Mouse (Mus musculus) forebrain, embryonic 16.5 days (tissue): Measurements from ENCODE around the gene Scyl1. TPM values are rescaled to one million over a fixed set of nuclear protein-coding genes. Genes with fewer than 3 reads are reported as not detected.

Source experiments
- ATAC-seq: fragments of 200-750 bp; cut with Nextera tagmentation; 2 replicates; pipeline ENCODE4 v1.8.0; 2017; ENCODE audit warnings: mild to moderate bottlenecking, moderate library complexity
- H3K27ac ChIP-seq: fragments of 300-500 bp; sonication (generic); 2 replicates; pipeline ENCODE4 v1.5.1; 2014; ENCODE audit warnings: low read length, control low read depth
- H3K27me3 ChIP-seq: fragments of 300-500 bp; sonication (generic); replicated peaks from 2 replicates; pipeline ENCODE4 v1.6.1; 2014; ENCODE audit warnings: low read length; ENCODE audit not compliant: control insufficient read depth, insufficient read depth
- H3K36me3 ChIP-seq: fragments of 300-500 bp; sonication (generic); 2 replicates; pipeline ENCODE4 v1.6.1; 2014; ENCODE audit not compliant: control insufficient read depth, insufficient read depth
- H3K4me1 ChIP-seq: fragments of 300-500 bp; sonication (generic); replicated peaks from 2 replicates; pipeline ENCODE4 v1.6.1; 2014; ENCODE audit warnings: low read length; ENCODE audit not compliant: control insufficient read depth, insufficient read depth
- H3K4me2 ChIP-seq: fragments of 300-500 bp; sonication (generic); 2 replicates; pipeline ENCODE4 v1.6.1; 2014; ENCODE audit warnings: mild to moderate bottlenecking, low read length, control low read depth
- H3K4me3 ChIP-seq: fragments of 300-500 bp; sonication (generic); replicated peaks from 2 replicates; pipeline ENCODE4 v1.5.1; 2014; ENCODE audit warnings: mild to moderate bottlenecking, low read length, control low read depth
- H3K9ac ChIP-seq: fragments of 300-500 bp; sonication (generic); replicated peaks from 2 replicates; pipeline ENCODE4 v1.6.1; 2014; ENCODE audit warnings: low read depth, low read length, control low read depth
- H3K9me3 ChIP-seq: fragments of 300-500 bp; sonication (generic); 2 replicates; pipeline ENCODE4 v1.6.1; 2016; ENCODE audit warnings: low read length; ENCODE audit not compliant: control insufficient read depth
- WGBS: fragments of 180-500 bp; shearing (Covaris S2); extraction: QIAGEN DNeasy Blood & Tissue Kit; methylation state at CpG from one replicate; pipeline ENCODE4 v1.1.7; 2014; 5-methylcytosine and 5-hydroxymethylcytosine counted together
- polyA plus RNA-seq: library from polyadenylated mRNA; unstranded; fragments of >200 nt; fragmentation: Nextera tagmentation; extraction: Ambion mirVana; gene quantifications from 2 replicates; pipeline ENCODE4 v1.2.1, GENCODE M21; 2015

The Scyl1 gene
- polyA plus RNA-seq, 1 experiment from 2014 or later = 79.4 TPM

- Histone ChIP-seq H3K4me3 (0 out of 2 replicates have a peak overlapping the region, but pooled peaks have one; percentile 55), H3K9ac (peak overlapping the region; percentile 69), H3K27me3 (no peaks in the 10 kb centered on the region), H3K36me3 (no peaks in the 10 kb centered on the region), H3K4me1 (peaks cover 26% of the 10 kb centered on the region), H3K9me3 (no peaks in the 10 kb centered on the region), H3K4me2 (peak overlapping the region; percentile 96), H3K27ac (peak overlapping the region; percentile 100)
- no peak for ATAC-seq
- WGBS = 35% methylated on average over 8 of the region's 8 CpGs
Observed at GRCm38 (mm10) chr19:5804371-5804899, 33.2 kb upstream of the Scyl1 start.

GRCm38 (mm10) chr19:5803881-5804279 lies 32.7 kb upstream of the Scyl1 start:
- under 1% methylated on average over 16 of the region's 16 CpGs for WGBS
- H3K4me2 ChIP-seq = peak overlapping the region; percentile 96
- peak overlapping the region; percentile 100 for H3K27ac ChIP-seq
- no peaks in the 10 kb centered on the region for H3K9me3 ChIP-seq
- ATAC-seq = peak; percentile 22
- H3K4me1 ChIP-seq = peaks cover 24% of the 10 kb centered on the region
- no peaks in the 10 kb centered on the region for H3K27me3 ChIP-seq
- H3K36me3 ChIP-seq = no peaks in the 10 kb centered on the region
- H3K4me3 ChIP-seq = peak overlapping the region; percentile 55
- peak overlapping the region; percentile 69 for H3K9ac ChIP-seq

DNA sequence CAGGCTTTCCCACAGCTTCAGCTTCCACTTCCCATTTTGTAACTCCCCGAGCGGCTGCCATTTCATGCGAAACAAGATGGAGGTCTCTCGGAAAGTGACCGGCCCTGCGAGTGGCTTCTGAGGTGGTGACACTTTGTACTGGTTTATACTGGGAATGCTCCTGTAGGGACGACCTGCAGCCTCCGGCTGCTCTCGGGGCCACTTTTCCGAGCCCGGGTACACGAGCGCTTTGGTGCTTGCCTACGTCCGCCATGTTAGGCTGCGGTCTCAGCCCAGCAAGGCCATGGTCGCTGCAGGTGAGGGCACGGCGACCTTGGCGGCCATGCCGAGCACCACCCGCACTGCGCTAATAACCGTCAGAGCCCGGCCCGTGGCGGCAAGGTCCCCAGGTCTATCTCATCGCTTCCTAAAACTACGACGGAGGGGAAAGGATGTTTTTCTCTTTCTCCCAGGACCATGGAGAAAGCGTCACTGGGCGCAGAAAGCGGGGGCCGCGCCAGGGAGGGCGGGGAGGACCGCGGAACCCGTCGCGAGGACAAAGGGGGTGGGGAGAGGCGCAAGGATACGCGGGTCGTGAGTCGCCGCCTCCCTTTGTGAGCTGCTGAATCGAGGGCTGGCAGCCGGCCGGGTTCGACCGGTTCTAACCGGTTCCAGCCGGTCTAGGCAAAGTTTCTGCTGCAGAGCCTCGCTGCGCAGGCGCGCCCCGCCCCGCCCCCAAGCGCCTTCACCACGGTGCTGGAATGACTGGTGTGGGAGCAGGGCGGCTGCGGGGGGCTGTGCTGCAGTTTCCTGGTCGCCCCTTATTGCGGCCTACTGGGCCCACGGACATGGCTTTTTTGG lies 32.0 kb upstream of the Scyl1 start:
- no peaks in the 10 kb centered on the region for H3K9me3 ChIP-seq
- WGBS = under 1% methylated on average over 66 of the region's 67 CpGs
- H3K27me3 ChIP-seq = no peaks in the 10 kb centered on the region
- peak overlapping the region; percentile 100 for H3K27ac ChIP-seq
- peaks cover 24% of the 10 kb centered on the region for H3K4me1 ChIP-seq
- H3K4me2 ChIP-seq = peak overlapping the region; percentile 96
- H3K36me3 ChIP-seq = peaks cover 2% of the 10 kb centered on the region; the same call in 1 of the 2 replicates
- ATAC-seq = peak; percentile 97
- peak overlapping the region; percentile 55 for H3K4me3 ChIP-seq
- H3K9ac ChIP-seq = peak overlapping the region; percentile 93

GRCm38 (mm10) chr19:5802787-5803040 lies 31.5 kb upstream of the Scyl1 start:
- Histone ChIP-seq H3K27me3 (no peaks in the 10 kb centered on the region), H3K36me3 (peaks cover 4% of the 10 kb centered on the region; the same call in 1 of the 2 replicates), H3K9me3 (no peaks in the 10 kb centered on the region), H3K4me3 (peak overlapping the region; percentile 55), H3K9ac (peak overlapping the region; percentile 93), H3K27ac (peak overlapping the region; percentile 100), H3K4me2 (peak overlapping the region; percentile 96), H3K4me1 (peaks cover 28% of the 10 kb centered on the region)
- no peak for ATAC-seq
- 2% methylated on average over 4 of the region's 4 CpGs for WGBS

DNA sequence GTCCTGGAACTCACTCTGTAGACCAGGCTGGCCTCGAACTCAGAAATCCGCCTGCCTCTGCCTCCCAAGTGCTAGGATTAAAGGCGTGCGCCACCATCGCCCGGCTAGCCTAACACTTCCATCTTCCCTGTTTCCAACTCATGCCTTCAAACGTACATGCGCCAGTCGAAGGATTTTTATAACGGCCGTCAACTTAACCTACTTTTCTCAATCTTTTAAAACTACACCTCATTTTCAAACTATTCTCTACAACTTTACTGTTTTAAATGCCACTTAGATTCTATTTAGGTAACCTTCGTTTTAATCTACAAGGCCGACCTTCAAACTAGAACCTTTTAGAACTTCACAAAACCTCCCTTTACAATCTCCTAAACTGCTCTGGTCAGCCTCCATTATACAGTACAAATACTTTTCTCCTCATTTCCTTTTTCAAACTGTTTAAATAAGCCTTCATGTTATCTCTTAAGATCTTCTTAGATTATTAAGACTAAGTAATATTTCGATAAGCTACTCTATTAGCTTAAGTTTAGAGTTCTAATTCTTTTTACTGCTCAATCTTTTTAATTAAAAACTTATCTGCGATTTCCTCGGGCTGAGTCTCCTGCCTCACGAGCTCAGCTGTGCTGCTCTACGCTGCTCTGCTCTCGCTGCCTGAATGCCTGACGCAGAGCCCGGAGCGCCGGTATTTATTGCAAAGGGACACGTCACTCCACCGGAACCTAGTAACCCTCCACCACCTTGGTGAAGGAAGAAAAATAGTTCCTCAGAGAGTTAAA lies 31.0 kb upstream of the Scyl1 start:
- ATAC-seq = peak; percentile 39; the same call in 1 of the 2 replicates
- under 1% methylated on average over 25 of the region's 25 CpGs for WGBS
- peak overlapping the region; percentile 55 for H3K4me3 ChIP-seq
- peaks cover 4% of the 10 kb centered on the region; the same call in 1 of the 2 replicates for H3K36me3 ChIP-seq
- H3K9me3 ChIP-seq = no peaks in the 10 kb centered on the region
- H3K4me1 ChIP-seq = peaks cover 32% of the 10 kb centered on the region
- peak overlapping the region; percentile 100 for H3K4me2 ChIP-seq
- no peaks in the 10 kb centered on the region for H3K27me3 ChIP-seq
- H3K9ac ChIP-seq = peak overlapping the region; percentile 93
- H3K27ac ChIP-seq = peak overlapping the region; percentile 100

DNA sequence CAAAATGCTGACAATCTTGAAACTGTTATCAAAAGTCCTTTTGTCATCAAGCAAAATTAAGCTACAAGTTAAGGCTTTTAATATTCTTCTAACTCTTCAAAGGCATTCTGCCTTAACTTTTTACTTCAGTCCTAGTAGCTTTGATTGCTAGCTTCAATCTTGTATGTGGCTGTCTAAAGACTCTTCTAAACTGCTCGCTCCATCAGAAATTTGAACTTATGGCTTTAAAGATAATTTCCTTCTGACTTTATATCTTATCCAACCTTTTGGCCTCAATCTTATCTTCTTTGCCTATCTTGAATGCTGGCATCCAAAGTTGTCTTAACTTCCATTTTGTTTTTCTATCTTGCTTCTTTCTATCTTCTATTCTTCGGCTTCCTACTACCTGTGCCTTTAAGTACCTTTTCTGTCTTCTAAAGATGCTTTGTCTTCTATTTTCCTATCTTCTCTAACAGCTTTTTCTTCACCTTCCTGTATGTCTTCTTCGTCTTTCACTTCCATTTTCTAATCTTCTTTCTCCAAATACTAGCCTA lies 30.3 kb upstream of the Scyl1 start:
- peak overlapping the region; percentile 81 for H3K27ac ChIP-seq
- H3K9ac ChIP-seq = peak overlapping the region; percentile 83
- H3K4me2 ChIP-seq = peak overlapping the region; percentile 100
- H3K4me3 ChIP-seq = peak overlapping the region; percentile 55
- H3K9me3 ChIP-seq = no peaks in the 10 kb centered on the region
- ATAC-seq = no peak
- peaks cover 34% of the 10 kb centered on the region for H3K4me1 ChIP-seq
- peaks cover 7% of the 10 kb centered on the region for H3K36me3 ChIP-seq
- H3K27me3 ChIP-seq = no peaks in the 10 kb centered on the region
- 5% methylated on average over 3 of the region's 3 CpGs for WGBS

GRCm38 (mm10) chr19:5800632-5801431 lies 29.6 kb upstream of the Scyl1 start:
- H3K27me3 ChIP-seq = no peaks in the 10 kb centered on the region
- WGBS = under 1% methylated on average over 19 of the region's 19 CpGs
- H3K4me2 ChIP-seq = peak overlapping the region; percentile 100
- peak overlapping the region; percentile 81 for H3K27ac ChIP-seq
- no peak for ATAC-seq
- H3K9me3 ChIP-seq = no peaks in the 10 kb centered on the region
- peak overlapping the region; percentile 55 for H3K4me3 ChIP-seq
- H3K9ac ChIP-seq = peak overlapping the region; percentile 83
- H3K36me3 ChIP-seq = peaks cover 9% of the 10 kb centered on the region
- H3K4me1 ChIP-seq = peaks cover 34% of the 10 kb centered on the region

- H3K9ac ChIP-seq = peak overlapping the region; percentile 83
- H3K9me3 ChIP-seq = no peaks in the 10 kb centered on the region
- peaks cover 39% of the 10 kb centered on the region for H3K4me1 ChIP-seq
- H3K27me3 ChIP-seq = no peaks in the 10 kb centered on the region
- H3K4me2 ChIP-seq = peak overlapping the region; percentile 100
- H3K4me3 ChIP-seq = peak overlapping the region; percentile 55
- ATAC-seq = no peak
- peaks cover 12% of the 10 kb centered on the region for H3K36me3 ChIP-seq
- peak overlapping the region; percentile 81 for H3K27ac ChIP-seq
- WGBS = 0% methylated on average over 2 of the region's 2 CpGs
Observed at GRCm38 (mm10) chr19:5800350-5800631, 29.1 kb upstream of the Scyl1 start.
